Mouse (Mus musculus) limb, embryonic 14.5 days (tissue): ENCODE results near the gene Meis1. TPM values are rescaled to one million over a fixed set of nuclear protein-coding genes. Genes with fewer than 3 reads are reported as not detected.

Source experiments
- ATAC-seq: fragments of 200-750 bp; cut with Nextera tagmentation; 2 replicates; pipeline ENCODE4 v1.8.0; 2017; ENCODE audit warnings: low read depth, moderate number of reproducible peaks, moderate TSS enrichment; ENCODE audit not compliant: low FRiP score
- DNase-seq: peaks from one replicate; pipeline ENCODE4 v3.0.0-alpha.2; 2015; ENCODE audit warnings: low spot score
- H3K27ac ChIP-seq: fragments of 300-500 bp; sonication (generic); replicated peaks from 2 replicates; pipeline ENCODE4 v1.5.1; 2014; ENCODE audit warnings: low read depth, mild to moderate bottlenecking, low read length, moderate library complexity, mixed read lengths
- H3K27me3 ChIP-seq: fragments of 300-500 bp; sonication (generic); 2 replicates; pipeline ENCODE4 v1.6.1; 2014; ENCODE audit warnings: low read length, mixed read lengths; ENCODE audit not compliant: control insufficient read depth, insufficient read depth
- H3K36me3 ChIP-seq: fragments of 300-500 bp; sonication (generic); 2 replicates; pipeline ENCODE4 v1.6.1; 2014; ENCODE audit warnings: mild to moderate bottlenecking, low read length, moderate library complexity, mixed read lengths; ENCODE audit not compliant: control insufficient read depth, insufficient read depth
- H3K4me1 ChIP-seq: fragments of 300-500 bp; sonication (generic); 2 replicates; pipeline ENCODE4 v1.6.1; 2014; ENCODE audit warnings: antibody characterized with exemption, low read length, mixed read lengths; ENCODE audit not compliant: control insufficient read depth, insufficient read depth
- H3K4me2 ChIP-seq: fragments of 300-500 bp; sonication (generic); replicated peaks from 2 replicates; pipeline ENCODE4 v1.6.1; 2014; ENCODE audit warnings: low read depth, mild to moderate bottlenecking, low read length, moderate library complexity; ENCODE audit not compliant: severe bottlenecking
- H3K4me3 ChIP-seq: fragments of 300-500 bp; sonication (generic); replicated peaks from 2 replicates; pipeline ENCODE4 v1.5.1; 2014; ENCODE audit warnings: low read length
- H3K9ac ChIP-seq: fragments of 300-500 bp; sonication (generic); 2 replicates; pipeline ENCODE4 v1.6.1; 2014; ENCODE audit warnings: mild to moderate bottlenecking, low read depth, low read length, moderate library complexity; ENCODE audit not compliant: severe bottlenecking
- H3K9me3 ChIP-seq: fragments of 300-500 bp; sonication (generic); 2 replicates; pipeline ENCODE4 v1.6.1; 2016; ENCODE audit warnings: low read length; ENCODE audit not compliant: control insufficient read depth
- POLR2A ChIP-seq: fragments of 200-500 bp; IDR thresholded peaks from 2 replicates; pipeline ENCODE4 v1.8.0; 2012; ENCODE audit warnings: inconsistent platforms, mild to moderate bottlenecking, moderate library complexity, borderline replicate concordance; ENCODE audit not compliant: insufficient read depth, insufficient read length; ENCODE audit errors: extremely low read depth
- WGBS: fragments of 180-500 bp; shearing (Covaris S2); extraction: QIAGEN DNeasy Blood & Tissue Kit; methylation state at CpG from one replicate; pipeline ENCODE4 v1.1.7; 2014; 5-methylcytosine and 5-hydroxymethylcytosine counted together
- polyA plus RNA-seq, 2 experiments: library from polyadenylated mRNA; depleted of rRNA in 1 of 2; stranded (reverse) in 1 of 2; unstranded in 1 of 2; fragments of >200 nt; fragmentation: Nextera tagmentation in 1 of 2; extraction: Ambion mirVana in 1 of 2; gene quantifications; 2 replicates each; pipeline versions ENCODE4 v1.2.1 to v1.2.3; 2012 to 2014

The Meis1 gene
- polyA plus RNA-seq, 2 experiments, result 15.9 to 16.2 TPM

DNA sequence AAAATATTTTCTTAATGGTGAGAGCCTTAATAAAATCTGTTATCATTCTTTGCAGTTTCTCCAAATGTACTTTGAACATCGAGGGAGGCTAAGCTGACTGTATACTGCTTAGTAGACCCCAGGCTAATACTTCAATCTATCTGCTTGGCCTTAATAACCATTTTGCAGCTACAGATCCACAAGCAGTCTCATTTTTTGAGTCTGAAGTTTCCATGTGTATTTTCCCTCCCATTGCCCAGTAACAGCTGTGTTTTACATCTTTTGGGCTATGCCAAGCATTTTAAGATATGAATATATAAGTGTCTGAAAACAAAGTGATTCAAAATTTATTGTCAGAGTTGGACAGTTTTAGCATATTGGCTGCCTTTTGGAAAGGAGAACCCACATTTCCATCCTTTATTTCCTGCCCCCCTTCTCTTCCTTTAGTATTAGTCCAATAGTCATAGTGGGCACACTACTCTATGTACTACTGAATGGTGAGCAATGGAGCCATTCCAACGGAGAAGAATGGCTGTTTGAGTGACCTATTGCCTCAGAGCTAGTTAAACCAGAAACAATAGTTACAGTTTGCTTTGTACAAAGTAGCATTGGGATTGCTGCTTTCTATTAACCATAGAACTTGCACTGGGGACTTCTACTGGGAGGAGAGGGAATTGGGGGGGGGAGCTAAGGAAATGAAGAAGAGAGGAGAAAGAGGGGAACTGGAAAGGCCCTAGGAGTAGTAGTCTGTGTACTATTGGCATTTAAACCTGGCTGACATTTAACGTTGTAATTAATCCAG, 12.7 kb downstream of the Meis1 start:
- no peak overlapping the region for H3K4me3 ChIP-seq
- H3K27me3 ChIP-seq, result peaks cover 54% of the 10 kb centered on the region
- no peak overlapping the region for H3K4me2 ChIP-seq
- H3K4me1 ChIP-seq, result 0 out of 2 replicates have a peak, but pooled peaks cover 4% of the 10 kb centered on the region
- no peak overlapping the region for H3K27ac ChIP-seq
- H3K36me3 ChIP-seq, result no peaks in the 10 kb centered on the region
- WGBS, result 62% methylated on average over 3 of the region's 3 CpGs
- TF ChIP-seq POLR2A, result no peak
- ATAC-seq (no peak), DNase-seq (no peak)
- no peaks in the 10 kb centered on the region for H3K9me3 ChIP-seq
- no peak overlapping the region for H3K9ac ChIP-seq

DNA sequence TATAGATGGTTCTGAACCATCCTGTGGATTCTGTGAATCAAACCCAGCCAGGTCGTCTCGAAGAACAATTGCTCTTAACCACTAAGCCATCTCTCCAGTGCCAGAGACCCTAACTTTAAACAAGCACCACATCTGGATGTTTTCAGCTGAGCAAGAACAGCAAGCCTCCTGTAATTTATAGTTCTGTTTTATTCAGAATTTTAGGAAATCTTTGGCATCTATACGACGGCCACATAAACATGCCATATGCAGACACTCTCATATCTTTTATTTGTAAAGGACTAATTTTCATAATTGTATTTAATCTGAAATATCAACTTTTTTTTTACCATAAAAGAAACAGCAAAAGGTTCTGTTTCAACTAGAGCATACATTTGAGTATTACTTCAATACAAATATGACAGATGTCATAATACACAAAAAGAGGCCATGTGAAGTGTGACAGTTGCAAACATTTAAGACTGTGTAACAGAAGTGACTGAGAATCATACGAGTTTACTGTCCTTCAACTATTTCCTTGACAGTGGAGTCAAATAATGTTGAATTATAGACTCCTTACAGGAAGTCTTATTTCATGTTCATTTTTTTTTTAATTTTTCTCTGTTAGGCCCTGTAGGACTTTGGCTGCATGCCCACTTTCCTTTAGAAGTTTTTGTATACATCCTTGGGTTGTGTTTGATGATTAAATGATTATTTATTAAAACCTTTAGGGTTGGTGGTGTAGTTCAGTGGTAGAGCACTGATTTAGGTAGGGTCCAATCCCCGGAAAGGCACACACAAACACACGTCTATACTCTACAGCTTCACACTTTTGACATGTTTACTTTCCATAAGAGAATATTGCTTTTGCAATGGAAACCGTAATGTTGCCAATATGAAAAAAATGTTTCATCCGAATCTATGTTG, 13.5 kb downstream of the Meis1 start:
- Histone ChIP-seq H3K9me3 (no peaks in the 10 kb centered on the region), H3K9ac (no peak overlapping the region), H3K4me1 (0 out of 2 replicates have a peak, but pooled peaks cover 4% of the 10 kb centered on the region), H3K27ac (no peak overlapping the region), H3K36me3 (no peaks in the 10 kb centered on the region), H3K4me2 (no peak overlapping the region), H3K27me3 (peaks cover 45% of the 10 kb centered on the region), H3K4me3 (no peak overlapping the region)
- 68% methylated on average over 9 of the region's 9 CpGs for WGBS
- ATAC-seq, result no peak
- DNase-seq, result no peak
- no peak for TF ChIP-seq POLR2A

DNA sequence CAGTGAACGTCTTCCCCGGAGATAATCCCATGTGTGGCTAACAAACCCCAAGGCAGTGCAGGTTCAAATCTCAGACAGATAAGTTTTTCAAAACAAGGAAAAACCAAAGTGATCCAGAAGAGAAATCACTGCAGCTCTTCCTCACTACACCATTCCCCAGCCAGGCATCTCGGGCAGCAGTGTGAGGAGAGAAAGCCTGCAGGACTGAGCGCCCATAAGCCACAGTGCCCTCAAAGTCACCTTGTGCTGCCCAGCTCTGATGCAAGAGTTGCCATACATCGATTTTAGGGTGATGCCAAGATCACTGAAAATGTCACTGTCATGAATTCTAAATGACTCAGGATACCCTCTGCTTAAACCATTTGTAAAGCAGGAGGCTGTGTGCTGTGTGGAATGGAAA, 15.7 kb downstream of the Meis1 start:
- Histone ChIP-seq H3K4me3 (no peak overlapping the region), H3K27me3 (peaks cover 24% of the 10 kb centered on the region), H3K27ac (no peak overlapping the region), H3K4me1 (0 out of 2 replicates have a peak, but pooled peaks cover 3% of the 10 kb centered on the region), H3K4me2 (no peak overlapping the region), H3K9me3 (no peaks in the 10 kb centered on the region), H3K9ac (no peak overlapping the region), H3K36me3 (no peaks in the 10 kb centered on the region)
- no peak for TF ChIP-seq POLR2A
- DNase-seq (no peak), ATAC-seq (no peak)
- 69% methylated on average over 5 of the region's 5 CpGs for WGBS

DNA sequence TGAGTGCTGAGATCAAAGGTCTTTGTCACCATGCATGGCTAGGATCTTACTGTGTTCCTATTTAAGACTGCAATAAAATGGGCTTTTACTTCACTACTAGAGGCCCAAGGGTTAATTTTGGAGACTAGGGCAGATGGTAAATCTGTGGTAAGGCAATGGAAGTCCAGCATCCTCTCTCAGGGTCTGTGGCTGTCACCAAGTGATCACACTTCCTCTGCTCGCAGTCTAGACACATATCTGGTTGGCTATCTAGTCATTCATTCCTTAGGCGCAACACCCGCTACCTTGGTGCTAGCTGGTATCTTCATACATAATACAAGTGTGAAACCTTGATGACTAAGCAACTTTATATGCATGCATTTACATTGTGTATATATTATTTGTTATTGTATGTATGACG, 22.0 kb downstream of the Meis1 start:
- Histone ChIP-seq H3K27ac (no peak overlapping the region), H3K4me2 (no peak overlapping the region), H3K9me3 (no peaks in the 10 kb centered on the region), H3K27me3 (no peaks in the 10 kb centered on the region), H3K4me3 (no peak overlapping the region), H3K36me3 (no peaks in the 10 kb centered on the region), H3K9ac (no peak overlapping the region), H3K4me1 (no peaks in the 10 kb centered on the region)
- TF ChIP-seq POLR2A, result no peak
- 93% methylated on average over 4 of the region's 4 CpGs for WGBS
- DNase-seq, result no peak
- ATAC-seq, result no peak

DNA sequence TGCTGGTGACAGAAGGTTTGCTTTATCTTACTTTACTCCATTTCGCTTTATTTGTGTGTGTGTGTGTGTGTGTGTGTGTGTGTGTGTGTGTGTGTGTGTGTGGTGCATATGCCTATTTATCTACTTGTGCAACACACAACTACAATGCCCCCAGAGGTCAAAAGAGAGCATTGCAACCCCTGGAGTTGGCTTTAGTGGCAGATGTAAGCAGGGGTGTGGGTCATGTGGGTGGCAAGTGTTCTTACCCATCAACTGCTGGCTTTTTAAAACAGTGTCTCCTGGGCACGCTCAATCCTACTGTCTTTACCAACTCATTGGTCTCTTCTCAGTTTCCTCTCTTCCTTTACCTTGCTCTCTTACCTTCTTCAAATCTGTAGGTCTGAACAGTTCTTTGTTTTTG, 22.5 kb downstream of the Meis1 start:
- no peaks in the 10 kb centered on the region for H3K27me3 ChIP-seq
- H3K9me3 ChIP-seq, result no peaks in the 10 kb centered on the region
- ATAC-seq, result no peak
- DNase-seq, result no peak
- H3K4me3 ChIP-seq, result no peak overlapping the region
- no peaks in the 10 kb centered on the region for H3K4me1 ChIP-seq
- 92% methylated on average over 2 of the region's 2 CpGs for WGBS
- H3K9ac ChIP-seq, result no peak overlapping the region
- no peak overlapping the region for H3K27ac ChIP-seq
- no peaks in the 10 kb centered on the region for H3K36me3 ChIP-seq
- H3K4me2 ChIP-seq, result no peak overlapping the region
- TF ChIP-seq POLR2A, result no peak
